Mouse (Mus musculus): Measurements from ENCODE around the gene Gm20388. TPM values are rescaled to one million over a fixed set of nuclear protein-coding genes. Genes with fewer than 3 reads are reported as not detected.

The Gm20388 gene
- polyA plus RNA-seq, 1 experiment from 2014 or later: not detected

DNA sequence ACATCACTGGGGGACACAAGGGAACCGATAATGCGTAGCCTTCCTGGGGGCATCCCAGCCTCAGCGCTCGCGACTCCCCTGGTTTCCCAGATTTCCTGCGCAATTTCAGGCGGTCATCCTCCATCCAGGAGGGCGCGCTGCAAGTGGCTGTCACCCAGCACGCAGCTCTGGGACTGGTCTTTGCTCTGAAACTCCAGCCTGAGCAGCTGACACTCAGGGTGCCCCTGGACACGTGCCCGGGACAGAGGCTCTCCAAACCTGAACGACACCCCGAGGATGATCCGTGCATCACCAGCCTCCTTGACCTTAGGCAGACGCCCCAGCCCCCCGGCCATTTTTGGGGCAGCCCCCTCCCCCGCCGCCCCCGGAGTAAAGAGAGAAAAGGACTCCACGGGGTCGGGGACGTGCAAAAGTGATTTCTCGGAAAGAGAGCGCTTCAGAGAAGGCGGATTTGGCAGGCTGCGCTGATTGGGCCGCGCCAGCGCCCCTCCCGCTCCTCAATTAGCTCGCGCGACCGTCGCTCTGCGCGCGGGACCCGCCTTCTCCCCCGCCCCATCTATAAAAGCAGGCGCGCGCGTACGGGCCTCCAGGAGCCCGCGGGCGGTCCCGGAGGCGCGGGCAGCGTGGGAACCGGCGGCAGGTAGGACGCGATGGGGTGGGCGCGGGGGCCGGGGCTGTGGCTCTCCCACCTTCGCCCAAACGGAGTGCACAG lies 825.3 kb downstream of the Gm20388 start, which contains the start of gene Irf8:
TSS of gene Irf8 (plus strand) at position 589 of the 712 bp plus-strand sequence.
- no peaks in the 10 kb centered on the region for H3K9me3 ChIP-seq (ENCODE audit: control insufficient read depth)
- no peaks in the 10 kb centered on the region for H3K27me3 ChIP-seq (replicated peaks; ENCODE audit: control insufficient read depth, insufficient read depth, low read length)
- WGBS: under 1% methylated on average over 61 of the region's 62 CpGs
- 0 out of 2 replicates have a peak, but pooled peaks cover 7% of the 10 kb centered on the region for H3K4me1 ChIP-seq (replicated peaks; ENCODE audit: control insufficient read depth, insufficient read depth, low read length)
- peak within 1 kb of the TSS; percentile 60 for H3K4me3 ChIP-seq (ENCODE audit: low read depth, low read length)
- peaks cover 9% of the 10 kb centered on the region; the same call in 1 of the 2 replicates for H3K36me3 ChIP-seq (ENCODE audit: control insufficient read depth, insufficient read depth)
- peak within 1 kb of the TSS; percentile 68 for H3K27ac ChIP-seq (ENCODE audit: low read depth, low read length)
- peak; percentile 94 for ATAC-seq
- H3K4me2 ChIP-seq (replicated peaks; ENCODE audit: low read depth): peak within 1 kb of the TSS; percentile 88
- H3K9ac ChIP-seq (ENCODE audit: low read depth, low read length): peak within 1 kb of the TSS; percentile 73
- TF ChIP-seq CTCF (IDR thresholded peaks at IDR 0.05; ENCODE audit: low read depth): peak; percentile 58

DNA sequence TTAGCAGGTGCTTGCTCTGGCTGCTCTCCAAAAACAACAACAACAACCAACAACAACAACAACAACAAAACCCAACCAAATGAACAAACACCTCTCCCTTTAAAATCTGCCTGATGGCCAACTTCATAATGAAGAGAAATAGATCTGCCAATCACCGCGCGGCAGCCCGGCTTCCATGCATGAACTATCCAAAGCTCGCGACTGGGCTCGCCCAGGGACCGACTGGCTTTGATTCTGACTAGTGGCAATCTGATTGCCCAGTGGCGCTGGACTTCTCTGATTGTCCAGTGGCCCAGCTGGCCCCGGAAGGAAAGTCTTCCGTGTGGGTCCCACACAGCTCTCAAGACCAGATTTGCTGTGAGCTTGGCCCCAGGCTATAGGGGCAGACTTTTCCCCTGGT lies 825.8 kb downstream of the Gm20388 start:
- Histone ChIP-seq H3K36me3 (ENCODE audit: control insufficient read depth, insufficient read depth) (peaks cover 15% of the 10 kb centered on the region; the same call in 1 of the 2 replicates), H3K27me3 (replicated peaks; ENCODE audit: control insufficient read depth, insufficient read depth, low read length) (no peaks in the 10 kb centered on the region), H3K4me3 (ENCODE audit: low read depth, low read length) (peak overlapping the region; percentile 60), H3K9me3 (ENCODE audit: control insufficient read depth) (no peaks in the 10 kb centered on the region), H3K27ac (ENCODE audit: low read depth, low read length) (peak overlapping the region; percentile 68; the same call in 1 of the 2 replicates), H3K4me2 (replicated peaks; ENCODE audit: low read depth) (peak overlapping the region; percentile 88), H3K4me1 (replicated peaks; ENCODE audit: control insufficient read depth, insufficient read depth, low read length) (0 out of 2 replicates have a peak, but pooled peaks cover 7% of the 10 kb centered on the region), H3K9ac (ENCODE audit: low read depth, low read length) (peak overlapping the region; percentile 73)
- no peak for TF ChIP-seq CTCF (IDR thresholded peaks at IDR 0.05; ENCODE audit: low read depth)
- WGBS: 1% methylated on average over 11 of the region's 11 CpGs
- ATAC-seq: peak; percentile 62

DNA sequence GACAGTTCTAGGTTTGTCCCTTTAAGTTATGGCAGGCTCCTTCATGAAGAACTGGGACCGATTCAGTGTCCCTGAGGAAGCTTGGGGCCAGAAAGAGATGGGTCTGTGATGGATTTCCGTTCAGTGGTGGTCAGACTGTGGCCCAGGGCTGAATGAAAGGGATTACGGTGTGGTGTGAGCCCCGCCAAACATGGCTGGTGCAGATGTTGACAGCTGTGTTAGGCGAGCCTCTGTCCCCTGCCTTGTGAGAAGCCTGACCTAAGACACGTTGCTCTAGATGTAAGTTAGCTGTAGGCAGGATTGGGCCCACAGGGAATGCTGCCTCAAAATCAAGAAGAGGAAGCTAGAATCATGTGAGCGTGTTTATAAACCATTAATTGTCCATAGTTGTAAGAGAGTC lies 826.5 kb downstream of the Gm20388 start:
- no peak for TF ChIP-seq CTCF (IDR thresholded peaks at IDR 0.05; ENCODE audit: low read depth)
- WGBS: 28% methylated on average over 7 of the region's 7 CpGs
- Histone ChIP-seq H3K4me1 (replicated peaks; ENCODE audit: control insufficient read depth, insufficient read depth, low read length) (0 out of 2 replicates have a peak, but pooled peaks cover 7% of the 10 kb centered on the region), H3K9me3 (ENCODE audit: control insufficient read depth) (no peaks in the 10 kb centered on the region), H3K4me3 (ENCODE audit: low read depth, low read length) (peak overlapping the region; percentile 60), H3K36me3 (ENCODE audit: control insufficient read depth, insufficient read depth) (peaks cover 21% of the 10 kb centered on the region; the same call in 1 of the 2 replicates), H3K27ac (ENCODE audit: low read depth, low read length) (0 out of 2 replicates have a peak overlapping the region, but pooled peaks have one; percentile 68), H3K4me2 (replicated peaks; ENCODE audit: low read depth) (peak overlapping the region; percentile 88), H3K27me3 (replicated peaks; ENCODE audit: control insufficient read depth, insufficient read depth, low read length) (no peaks in the 10 kb centered on the region), H3K9ac (ENCODE audit: low read depth, low read length) (peak overlapping the region; percentile 73)
- ATAC-seq: no peak

DNA sequence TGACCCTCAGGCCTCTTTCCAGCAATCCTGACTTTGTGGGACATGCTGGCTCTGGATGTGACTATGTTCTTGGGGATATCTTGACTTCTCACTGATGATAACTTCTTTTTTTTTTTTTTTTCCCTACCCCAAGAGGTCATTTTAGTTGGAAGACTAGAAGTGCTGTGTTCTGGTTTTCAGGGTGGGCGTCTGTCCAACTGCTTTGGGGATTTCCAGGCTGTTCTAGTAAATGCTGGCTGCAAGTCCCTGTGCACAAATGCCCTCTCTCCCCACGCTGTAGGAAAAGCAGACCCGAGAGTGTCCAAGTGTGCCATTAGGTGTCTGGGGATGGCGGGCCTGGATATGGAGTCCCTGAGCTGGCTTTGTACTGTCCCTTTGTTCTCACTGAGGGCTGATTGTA lies 828.1 kb downstream of the Gm20388 start:
- peak overlapping the region; percentile 88 for H3K4me2 ChIP-seq (replicated peaks; ENCODE audit: low read depth)
- H3K27ac ChIP-seq (ENCODE audit: low read depth, low read length): no peak overlapping the region
- peaks cover 28% of the 10 kb centered on the region; the same call in 1 of the 2 replicates for H3K36me3 ChIP-seq (ENCODE audit: control insufficient read depth, insufficient read depth)
- peak overlapping the region; percentile 60 for H3K4me3 ChIP-seq (ENCODE audit: low read depth, low read length)
- peaks cover 19% of the 10 kb centered on the region; the same call in 1 of the 2 replicates for H3K4me1 ChIP-seq (replicated peaks; ENCODE audit: control insufficient read depth, insufficient read depth, low read length)
- 78% methylated on average over 4 of the region's 4 CpGs for WGBS
- TF ChIP-seq CTCF (IDR thresholded peaks at IDR 0.05; ENCODE audit: low read depth): no peak
- H3K9ac ChIP-seq (ENCODE audit: low read depth, low read length): peak overlapping the region; percentile 22; the same call in 1 of the 2 replicates
- H3K27me3 ChIP-seq (replicated peaks; ENCODE audit: control insufficient read depth, insufficient read depth, low read length): no peaks in the 10 kb centered on the region
- no peaks in the 10 kb centered on the region for H3K9me3 ChIP-seq (ENCODE audit: control insufficient read depth)
- ATAC-seq: no peak

DNA sequence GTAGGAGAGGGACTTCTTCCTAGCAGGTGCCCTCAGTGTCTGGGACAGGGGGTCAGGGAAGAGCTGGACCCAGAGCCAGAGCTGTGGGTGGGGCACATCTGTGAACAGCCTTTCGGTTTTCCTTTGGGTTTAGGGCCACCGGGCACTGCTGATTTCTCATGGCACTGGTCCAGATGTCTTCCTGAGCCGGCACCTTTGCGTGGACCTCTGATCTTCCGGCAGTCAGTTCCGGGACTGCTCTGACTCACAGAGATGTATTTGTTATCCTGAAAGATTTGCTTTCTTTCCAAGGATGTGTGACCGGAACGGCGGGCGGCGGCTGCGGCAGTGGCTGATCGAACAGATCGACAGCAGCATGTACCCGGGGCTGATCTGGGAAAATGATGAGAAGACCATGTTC lies 828.9 kb downstream of the Gm20388 start:
- Histone ChIP-seq H3K27me3 (replicated peaks; ENCODE audit: control insufficient read depth, insufficient read depth, low read length) (no peaks in the 10 kb centered on the region), H3K27ac (ENCODE audit: low read depth, low read length) (peak overlapping the region; percentile 54; the same call in 1 of the 2 replicates), H3K4me2 (replicated peaks; ENCODE audit: low read depth) (peak overlapping the region; percentile 88), H3K9me3 (ENCODE audit: control insufficient read depth) (no peaks in the 10 kb centered on the region), H3K36me3 (ENCODE audit: control insufficient read depth, insufficient read depth) (peaks cover 28% of the 10 kb centered on the region; the same call in 1 of the 2 replicates), H3K4me3 (ENCODE audit: low read depth, low read length) (no peak overlapping the region), H3K4me1 (replicated peaks; ENCODE audit: control insufficient read depth, insufficient read depth, low read length) (peaks cover 25% of the 10 kb centered on the region), H3K9ac (ENCODE audit: low read depth, low read length) (no peak overlapping the region)
- 48% methylated on average over 15 of the region's 15 CpGs for WGBS
- ATAC-seq: no peak
- TF ChIP-seq CTCF (IDR thresholded peaks at IDR 0.05; ENCODE audit: low read depth): no peak

DNA sequence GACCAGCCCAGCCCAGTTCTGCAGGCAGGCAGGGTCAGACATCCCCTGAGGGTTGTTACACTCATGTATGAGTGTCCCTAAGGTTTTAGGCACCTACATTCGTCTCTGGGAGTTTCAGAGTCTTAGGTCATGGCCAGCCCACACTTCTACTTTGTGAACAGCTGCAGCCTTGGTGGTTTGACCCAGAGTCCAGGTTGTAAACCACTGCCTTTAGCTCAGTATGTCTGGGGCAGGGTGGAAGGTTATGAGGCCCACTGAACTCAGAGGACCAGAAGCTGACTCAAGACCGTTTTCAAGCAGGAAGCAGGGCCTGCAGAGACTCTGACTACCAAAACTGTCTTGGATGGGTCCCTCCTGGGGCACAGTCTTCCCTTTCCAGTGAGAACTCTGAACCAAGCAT lies 829.9 kb downstream of the Gm20388 start:
- TF ChIP-seq CTCF (IDR thresholded peaks at IDR 0.05; ENCODE audit: low read depth): no peak
- Histone ChIP-seq H3K4me1 (replicated peaks; ENCODE audit: control insufficient read depth, insufficient read depth, low read length) (peaks cover 25% of the 10 kb centered on the region), H3K9ac (ENCODE audit: low read depth, low read length) (no peak overlapping the region), H3K27me3 (replicated peaks; ENCODE audit: control insufficient read depth, insufficient read depth, low read length) (no peaks in the 10 kb centered on the region), H3K4me2 (replicated peaks; ENCODE audit: low read depth) (peak overlapping the region; percentile 88), H3K4me3 (ENCODE audit: low read depth, low read length) (no peak overlapping the region), H3K27ac (ENCODE audit: low read depth, low read length) (peak overlapping the region; percentile 54; the same call in 1 of the 2 replicates), H3K9me3 (ENCODE audit: control insufficient read depth) (no peaks in the 10 kb centered on the region), H3K36me3 (ENCODE audit: control insufficient read depth, insufficient read depth) (peaks cover 28% of the 10 kb centered on the region; the same call in 1 of the 2 replicates)
- WGBS: 27% methylated on average over 2 of the region's 2 CpGs
- ATAC-seq: no peak
